Mouse (Mus musculus) effector memory CD4-positive, alpha-beta T cell, adult 7 months (primary cell): ENCODE measurements around the gene Xpnpep3. TPM values are rescaled to one million over a fixed set of nuclear protein-coding genes. Genes with fewer than 3 reads are reported as not detected.

Source experiments
- polyA plus RNA-seq: library from polyadenylated mRNA; unstranded; fragments of 100-300 nt; shearing (Covaris generic); gene quantifications from one replicate; pipeline ENCODE4 v1.2.1, GENCODE M21; 2017

The Xpnpep3 gene
- 5.9 TPM for polyA plus RNA-seq

GRCm38 (mm10) chr15:81399638-81400315 lies at the start of gene Xpnpep3, which contains the start of gene St13:
TSS of gene Xpnpep3 (plus strand) at chr15:81400138.
TSS of gene St13 (minus strand) at chr15:81400077.

GRCm38 (mm10) chr15:81360345-81361021 lies 39.5 kb upstream of the Xpnpep3 start, which contains the start of gene Slc25a17:
TSS of gene Slc25a17 (minus strand) at chr15:81360812.

GRCm38 (mm10) chr15:81408199-81408598 lies 8.3 kb downstream of the Xpnpep3 start, which contains the start of gene Dnajb7:
TSS of gene Dnajb7 (minus strand) at chr15:81408299.

GRCm38 (mm10) chr15:81465901-81466737 lies 66.2 kb downstream of the Xpnpep3 start, which contains the start of gene Rbx1:
TSS of gene Rbx1 (plus strand) at chr15:81466296.

Other genes with a start within 250 kb of the Xpnpep3 start
- 58.7 TPM for gene Mrtfa, start 209.4 kb upstream of the Xpnpep3 start, polyA plus RNA-seq
- not detected for gene Mchr1, start 164.6 kb upstream of the Xpnpep3 start, polyA plus RNA-seq
- gene Slc25a17, start 39.3 kb upstream of the Xpnpep3 start, polyA plus RNA-seq, result 50.6 TPM
- 89.3 TPM for gene St13, start 61 bp upstream of the Xpnpep3 start, polyA plus RNA-seq
- 1.6 TPM for gene Dnajb7, start 8.2 kb downstream of the Xpnpep3 start, polyA plus RNA-seq
- 271 TPM for gene Rbx1, start 66.2 kb downstream of the Xpnpep3 start, polyA plus RNA-seq
- gene Ep300, start 185.2 kb downstream of the Xpnpep3 start, polyA plus RNA-seq, result 34.3 TPM